Mouse (Mus musculus) hindbrain, embryonic 14.5 days (tissue): ENCODE measurements around the gene Gm21866. TPM values are rescaled to one million over a fixed set of nuclear protein-coding genes. Genes with fewer than 3 reads are reported as not detected.
"Not testable (repeated sequence)": the region's sequence is repeated elsewhere in the genome, so short reads cannot be mapped to it uniquely, and the experiment has no call there.

ENCODE experiments used
- ATAC-seq: fragments of 200-750 bp; cut with Nextera tagmentation; 2 replicates; pipeline ENCODE4 v1.8.0; 2017; ENCODE audit warnings: moderate number of reproducible peaks, mild to moderate bottlenecking, moderate TSS enrichment, moderate library complexity; ENCODE audit not compliant: low FRiP score
- DNase-seq: peaks from one replicate; pipeline ENCODE4 v3.0.0-alpha.2; 2015; ENCODE audit warnings: low spot score
- H3K27ac ChIP-seq: fragments of 300-500 bp; sonication (generic); 2 replicates; pipeline ENCODE4 v1.5.1; 2014; ENCODE audit warnings: mild to moderate bottlenecking, moderate library complexity
- H3K27me3 ChIP-seq: fragments of 300-500 bp; sonication (generic); 2 replicates; pipeline ENCODE4 v1.6.1; 2014; ENCODE audit warnings: mild to moderate bottlenecking, low read length, mixed read lengths; ENCODE audit not compliant: control insufficient read depth, insufficient read depth
- H3K36me3 ChIP-seq: fragments of 300-500 bp; sonication (generic); replicated peaks from 2 replicates; pipeline ENCODE4 v1.6.1; 2014; ENCODE audit not compliant: control insufficient read depth, insufficient read depth
- H3K4me1 ChIP-seq: fragments of 300-500 bp; sonication (generic); replicated peaks from 2 replicates; pipeline ENCODE4 v1.6.1; 2014; ENCODE audit warnings: antibody characterized with exemption, low read length, mixed read lengths; ENCODE audit not compliant: control insufficient read depth, insufficient read depth
- H3K4me2 ChIP-seq: fragments of 300-500 bp; sonication (generic); replicated peaks from 2 replicates; pipeline ENCODE4 v1.6.1; 2014; ENCODE audit warnings: mild to moderate bottlenecking, moderate library complexity
- H3K4me3 ChIP-seq: fragments of 300-500 bp; sonication (generic); replicated peaks from 2 replicates; pipeline ENCODE4 v1.5.1; 2014; ENCODE audit warnings: mild to moderate bottlenecking, low read length
- H3K9ac ChIP-seq: fragments of 300-500 bp; sonication (generic); 2 replicates; pipeline ENCODE4 v1.6.1; 2014
- H3K9me3 ChIP-seq: fragments of 300-500 bp; sonication (generic); 2 replicates; pipeline ENCODE4 v1.6.1; 2016; ENCODE audit warnings: low read length; ENCODE audit not compliant: control insufficient read depth
- WGBS: fragments of 180-500 bp; shearing (Covaris S2); extraction: QIAGEN DNeasy Blood & Tissue Kit; methylation state at CpG from one replicate; pipeline ENCODE4 v1.1.7; 2014; 5-methylcytosine and 5-hydroxymethylcytosine counted together
- polyA plus RNA-seq: library from polyadenylated mRNA; unstranded; fragments of >200 nt; fragmentation: Nextera tagmentation; extraction: Ambion mirVana; gene quantifications from 2 replicates; pipeline ENCODE4 v1.2.1, GENCODE M21; 2014

Gm21866 gene
- polyA plus RNA-seq = not detected in 2 replicates

GRCm38 (mm10) chrY:13465479-13465878 lies at the start of gene Gm21866:
Gene Gm21866, minus strand, starts transcription at chrY:13465579.
- H3K27me3 ChIP-seq, ATAC-seq, H3K36me3 ChIP-seq, H3K4me1 ChIP-seq, H3K9me3 ChIP-seq, H3K4me2 ChIP-seq, DNase-seq, H3K4me3 ChIP-seq, H3K9ac ChIP-seq, H3K27ac ChIP-seq: not testable (repeated sequence)
- whole genome bisulfite sequencing = 85% methylated on average over 2 of the region's 3 CpGs

GRCm38 (mm10) chrY:13493726-13494125 lies 28.3 kb upstream of the Gm21866 start, which contains the start of gene Gm20773:
Gene Gm20773, plus strand, starts transcription at chrY:13494026.
- H3K9me3 ChIP-seq, H3K36me3 ChIP-seq, H3K27me3 ChIP-seq, H3K4me2 ChIP-seq, ATAC-seq, H3K27ac ChIP-seq, H3K4me3 ChIP-seq, DNase-seq, H3K4me1 ChIP-seq, H3K9ac ChIP-seq: not testable (repeated sequence)
- WGBS = no CpG with 5 or more reads among the region's 1 CpGs

Other genes starting within 250 kb of the Gm21866 start
- not detected in 2 replicates for gene Gm21828, start 241.7 kb downstream of the Gm21866 start, polyA plus RNA-seq
- not detected in 2 replicates for gene Gm21440, start 213.2 kb downstream of the Gm21866 start, polyA plus RNA-seq
- gene Gm21454, start 213.1 kb downstream of the Gm21866 start, polyA plus RNA-seq = not detected in 2 replicates
- gene Gm21725, start 116.5 kb downstream of the Gm21866 start, polyA plus RNA-seq = not detected in 2 replicates
- not detected in 2 replicates for gene Gm20773, start 28.4 kb upstream of the Gm21866 start, polyA plus RNA-seq